Mouse (Mus musculus) embryonic stem cell, embryonic (primary cell): ENCODE measurements around the gene Dus1l.
"Not testable (repeated sequence)": the region's sequence is repeated elsewhere in the genome, so short reads cannot be mapped to it uniquely, and the experiment has no call there.

Experiments used
- CTCF ChIA-PET, 4 experiments: fragments of 300-600 bp in 2 of 4; fragments of 350-600 bp in 2 of 4; sonication (Branson Sonifier 250); formaldehyde crosslinking; loops; one replicate each; lab custom pipeline; 2022; ENCODE audit warnings: inconsistent platforms in 2 of 4; lab: Charles Lee
- POLR2A ChIA-PET, 4 experiments: fragments of 300-600 bp in 2 of 4; fragments of 350-600 bp in 2 of 4; sonication (Branson Sonifier 250); formaldehyde crosslinking; loops; one replicate each; lab custom pipeline; 2022; ENCODE audit warnings: antibody characterized with exemption in 4 of 4, inconsistent platforms in 1 of 4; lab: Charles Lee

The Dus1l gene

DNA sequence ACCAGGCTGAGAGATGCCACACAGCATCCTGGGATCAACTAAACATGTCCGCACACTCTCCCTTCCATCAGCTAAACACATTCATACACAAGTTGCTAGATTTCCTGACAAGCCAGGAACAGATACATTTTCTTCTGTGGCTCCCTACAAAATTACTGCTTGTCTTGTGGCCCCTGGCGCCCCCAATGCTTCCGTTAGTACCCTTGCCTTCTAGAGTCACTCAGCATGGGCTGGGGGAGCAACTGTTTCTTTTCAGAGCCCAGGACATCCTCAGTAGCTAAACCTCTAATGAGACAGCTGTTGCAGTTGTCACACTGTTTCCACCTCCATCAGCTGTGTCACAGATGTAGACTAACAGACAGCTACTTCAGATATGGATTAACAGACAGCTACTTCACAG, 23.5 kb downstream of the Dus1l start:
- POLR2A ChIA-PET, result interaction anchor here in 2 of 4 experiments (0.7 to 1.2 kb wide), 4 partner anchors 11 to 129 kb away, joined by 3 read pairs; partner anchors contain the start of genes Cenpx (in 1 of the 2), Lrrc45 (in 1 of the 2) and Pycr1 (in 1 of the 2)
- CTCF ChIA-PET, result interaction anchor here (1.3 to 1.9 kb wide), 8 partner anchors 23 to 53 kb away, joined by 3 to 14 read pairs (median 5); partner anchors contain the start of gene Rac3 (in 2 of the 4)

DNA sequence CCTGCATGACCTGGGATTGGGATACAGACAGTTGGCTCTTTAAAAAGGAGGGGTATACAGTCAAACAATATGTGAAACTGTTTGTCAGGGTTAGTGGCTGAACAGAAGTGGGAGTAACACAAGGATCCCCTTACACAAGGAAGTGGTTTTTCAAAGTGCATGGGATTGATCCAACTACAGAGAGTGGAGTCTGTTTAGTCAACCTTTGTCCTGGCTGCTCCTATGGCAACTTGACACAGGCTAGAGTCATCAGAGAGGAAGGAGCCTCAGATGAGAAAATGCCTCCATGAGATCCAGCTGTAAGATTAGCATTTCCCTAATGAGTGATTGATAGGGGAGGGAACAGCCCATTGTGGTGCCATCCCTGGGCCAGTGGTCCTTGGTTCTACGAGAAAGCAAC, 28.0 kb downstream of the Dus1l start:
- POLR2A ChIA-PET, result interaction anchor here in 1 of 4 experiments (1.8 kb wide), 1 partner anchor 48 kb away, joined by 4 read pairs; no protein-coding TSS in a partner anchor
- CTCF ChIA-PET, result interaction anchor here in 2 of 4 experiments (0.8 to 1.3 kb wide), 3 partner anchors 8 to 18 kb away, joined by 3 to 4 read pairs (median 3); no protein-coding TSS in a partner anchor

DNA sequence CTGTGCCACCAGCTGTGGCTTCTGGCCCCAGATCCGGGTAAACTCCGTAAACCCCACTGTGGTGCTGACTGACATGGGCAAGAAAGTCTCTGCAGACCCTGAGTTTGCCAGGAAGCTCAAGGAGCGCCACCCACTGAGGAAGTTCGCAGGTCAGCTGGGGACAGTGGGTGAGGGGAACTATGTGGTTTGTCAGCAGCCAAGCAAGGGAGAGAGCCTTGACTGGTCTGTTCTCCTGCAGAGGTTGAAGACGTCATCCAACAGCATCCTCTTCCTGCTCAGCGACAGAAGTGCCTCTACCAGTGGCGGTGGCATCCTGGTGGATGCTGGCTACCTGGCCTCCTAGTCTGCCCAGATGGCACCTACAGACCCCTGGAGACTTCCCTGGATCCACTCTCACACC, 29.2 kb downstream of the Dus1l start:
- ChIA-PET CTCF (interaction anchor here in 3 of 4 experiments (0.8 to 1.4 kb wide), 6 partner anchors 9 to 46 kb away, joined by 3 to 5 read pairs (median 4); no protein-coding TSS in a partner anchor), POLR2A (interaction anchor here in 1 of 4 experiments (1.8 kb wide), 1 partner anchor 46 kb away, joined by 4 read pairs; no protein-coding TSS in a partner anchor)

DNA sequence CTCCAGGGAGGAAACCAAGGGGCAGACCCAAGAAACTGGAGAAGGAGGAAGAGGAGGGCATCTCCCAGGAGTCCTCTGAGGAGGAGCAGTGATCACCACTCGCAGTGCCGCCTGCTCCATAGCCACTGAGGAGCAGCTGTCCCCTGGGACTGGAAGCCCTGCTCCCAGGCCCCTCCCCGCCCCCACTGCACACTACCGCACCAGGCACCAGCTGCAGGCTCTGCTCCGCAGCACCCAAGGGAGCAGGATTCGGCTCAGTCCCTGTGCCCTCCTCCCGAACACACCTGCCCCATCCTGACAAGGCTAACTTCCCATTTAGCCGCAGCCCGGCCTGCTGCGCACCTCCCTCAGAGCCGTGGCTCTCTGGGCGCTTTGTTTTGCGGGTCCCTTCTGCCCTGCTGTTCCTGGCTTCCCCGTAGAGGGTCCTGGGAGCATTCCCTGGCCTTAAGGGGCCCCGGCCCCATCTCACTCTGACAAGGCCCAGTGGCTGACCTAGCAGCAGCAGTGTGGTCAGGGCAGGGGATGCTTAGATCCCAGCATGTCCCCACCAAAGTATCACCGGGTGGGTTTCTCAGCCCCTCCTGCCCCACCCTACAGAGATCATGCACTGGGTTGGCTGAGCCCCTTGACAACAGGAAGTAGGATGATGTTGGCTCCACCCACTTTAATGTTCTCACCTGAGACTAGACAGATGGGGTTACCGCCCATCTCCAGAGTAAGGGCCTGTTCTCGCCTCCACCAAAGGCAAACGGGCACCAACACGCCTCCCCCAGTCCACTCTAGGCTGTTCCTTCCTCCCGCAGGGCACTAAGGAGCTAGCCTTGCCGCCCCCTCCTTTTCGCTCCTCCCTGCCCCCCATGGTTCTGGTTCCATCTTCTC, 32.8 kb downstream of the Dus1l start:
- POLR2A ChIA-PET, result not testable (repeated sequence)
- CTCF ChIA-PET, result interaction anchor here in 2 of 4 experiments (0.6 to 1.1 kb wide), 2 partner anchors 13 kb away, joined by 3 read pairs; no protein-coding TSS in a partner anchor

DNA sequence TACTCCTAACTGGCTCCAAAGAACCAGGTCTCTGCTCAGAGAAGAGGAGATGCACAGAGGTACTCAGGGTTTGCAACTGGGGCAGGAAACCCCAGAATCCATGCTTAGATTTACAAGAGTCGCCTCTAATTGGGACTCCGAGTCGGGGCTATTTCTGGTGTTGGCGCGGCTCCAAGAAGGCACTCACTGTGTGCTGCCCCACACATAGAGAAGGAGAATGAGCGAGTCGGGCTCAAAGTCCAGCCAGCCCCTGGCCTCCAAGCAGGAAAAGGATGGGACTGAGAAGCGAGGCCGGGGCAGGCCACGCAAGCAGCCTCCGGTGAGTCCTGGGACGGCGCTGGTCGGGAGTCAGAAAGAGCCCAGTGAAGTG, 33.5 kb downstream of the Dus1l start, which contains the start of gene Hmga1b:
Gene Hmga1b (plus strand): TSS at position 123 of the 370 bp plus-strand sequence.
- POLR2A ChIA-PET, result interaction anchor here in 2 of 4 experiments (1.0 to 2.6 kb wide), 3 partner anchors 18 to 41 kb away, joined by 3 to 14 read pairs (median 5); partner anchors contain the start of genes Dus1l (in 1 of the 2) and Rac3 (in 1 of the 2)

DNA sequence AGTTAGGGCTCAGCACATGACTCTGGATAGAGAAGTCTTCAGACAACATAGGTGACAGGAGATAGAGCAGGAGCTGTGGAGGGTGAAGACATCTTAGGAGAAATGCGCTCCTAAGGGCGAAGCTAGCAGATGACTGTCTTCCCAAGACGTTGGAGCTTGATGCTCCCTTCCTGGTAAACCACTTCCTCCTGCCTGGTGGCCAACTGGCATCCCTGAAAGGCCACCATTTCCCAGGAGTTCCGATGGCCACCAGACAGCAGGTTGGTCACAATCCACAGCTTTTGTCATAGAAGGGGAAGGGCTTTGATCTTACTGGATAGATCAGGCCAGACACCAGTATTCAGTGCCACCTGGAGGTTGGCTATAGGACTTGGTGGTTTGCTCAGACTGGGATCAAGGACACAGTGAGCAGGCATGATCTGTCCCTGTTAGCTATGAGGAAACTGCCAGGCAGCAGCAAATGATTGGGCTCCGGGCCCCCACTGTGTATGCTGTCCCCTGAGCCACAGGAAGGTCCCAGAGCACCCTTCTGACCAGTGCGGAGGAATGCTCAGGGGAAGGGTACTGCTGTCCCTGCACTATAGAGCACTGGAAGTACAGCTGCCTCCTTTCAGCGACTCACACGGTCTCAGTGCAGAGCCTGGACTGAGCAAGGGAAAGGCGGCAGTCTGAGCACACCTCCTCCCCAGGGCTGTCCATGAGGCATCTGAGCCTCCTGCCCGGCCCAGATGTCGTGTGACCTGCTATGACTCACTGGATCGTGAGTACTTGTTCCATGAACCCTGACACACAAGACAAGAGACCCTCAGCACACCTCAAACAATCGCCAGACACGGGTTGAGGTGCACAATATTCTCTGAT, 34.2 kb downstream of the Dus1l start:
- ChIA-PET CTCF (interaction anchor here in 2 of 4 experiments (0.9 to 1.3 kb wide), 6 partner anchors 9 to 42 kb away, joined by 3 to 6 read pairs (median 4); no protein-coding TSS in a partner anchor), POLR2A (interaction anchor here in 2 of 4 experiments (1.0 to 2.6 kb wide), 5 partner anchors 11 to 91 kb away, joined by 3 to 14 read pairs (median 4); partner anchors contain the start of genes Dus1l (in 1 of the 2) and Rac3 (in 1 of the 2))

More for the DNA sequence above, 33.5 kb downstream of the Dus1l start, which contains the start of gene Hmga1b:
- CTCF ChIA-PET, result interaction anchor here in 3 of 4 experiments (0.6 to 1.2 kb wide), 3 partner anchors 13 to 14 kb away, joined by 3 to 5 read pairs (median 3); no protein-coding TSS in a partner anchor

DNA sequence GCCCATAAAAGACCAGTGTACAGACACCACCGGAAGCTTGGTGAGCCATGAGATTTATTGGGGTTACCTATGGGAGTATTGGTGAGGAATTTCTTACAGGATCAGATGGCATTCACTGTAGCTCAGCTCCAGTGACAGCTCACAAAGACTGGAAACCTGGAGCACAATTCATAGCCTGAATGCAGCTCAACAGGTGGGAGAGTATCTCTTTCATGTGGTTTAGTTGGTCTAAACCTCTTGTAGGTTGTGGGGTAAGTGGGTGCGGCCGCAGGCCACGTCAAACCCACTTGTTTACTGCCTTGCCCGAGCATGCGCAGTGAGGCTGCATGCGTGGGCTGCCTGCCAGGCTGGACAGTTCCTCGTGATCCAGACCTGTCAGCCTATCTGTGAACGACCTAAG, 36.0 kb downstream of the Dus1l start:
- POLR2A ChIA-PET, result interaction anchor here in 3 of 4 experiments (0.6 to 2.6 kb wide), 17 partner anchors 10 to 609 kb away, joined by 3 to 14 read pairs (median 3); partner anchors contain the start of genes Rac3 (in 2 of the 3), Fasn (in 1 of the 3), P4hb (in 1 of the 3) and Slc38a10 (in 1 of the 3)
- CTCF ChIA-PET, result interaction anchor here (0.6 to 2.6 kb wide), 8 partner anchors 11 to 49 kb away, joined by 3 to 14 read pairs (median 6); partner anchors contain the start of genes Cenpx (in 1 of the 4) and Lrrc45 (in 1 of the 4)

DNA sequence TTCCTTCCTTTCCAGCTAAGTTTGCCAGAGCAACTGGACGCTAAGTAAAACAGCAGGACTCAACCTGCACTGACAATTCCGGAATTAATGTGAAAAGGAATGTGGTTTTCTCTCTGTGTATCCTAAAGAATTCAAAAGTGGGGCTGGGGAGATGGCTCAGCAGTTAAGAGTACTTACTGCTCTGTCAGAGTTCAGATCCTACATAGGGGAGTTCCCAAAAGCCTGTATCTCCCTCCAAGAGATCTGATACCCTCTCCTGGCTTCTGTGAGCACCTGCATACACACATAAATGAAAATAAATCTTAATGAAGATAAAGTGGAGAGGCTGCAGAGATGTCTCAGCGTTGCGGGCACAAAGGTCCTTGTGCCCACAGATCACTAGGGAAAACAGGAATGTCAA, 44.6 kb downstream of the Dus1l start:
- ChIA-PET CTCF (interaction anchor here in 3 of 4 experiments (1.6 to 2.9 kb wide), 5 partner anchors 24 to 31 kb away, joined by 3 to 37 read pairs (median 29); partner anchors contain the start of gene Rac3 (in 2 of the 3)), POLR2A (interaction anchor here in 3 of 4 experiments (0.6 to 1.7 kb wide), 5 partner anchors 8 to 328 kb away, joined by 3 to 11 read pairs (median 5); partner anchors contain the start of genes Pycr1 (in 1 of the 3) and Rac3 (in 1 of the 3))

DNA sequence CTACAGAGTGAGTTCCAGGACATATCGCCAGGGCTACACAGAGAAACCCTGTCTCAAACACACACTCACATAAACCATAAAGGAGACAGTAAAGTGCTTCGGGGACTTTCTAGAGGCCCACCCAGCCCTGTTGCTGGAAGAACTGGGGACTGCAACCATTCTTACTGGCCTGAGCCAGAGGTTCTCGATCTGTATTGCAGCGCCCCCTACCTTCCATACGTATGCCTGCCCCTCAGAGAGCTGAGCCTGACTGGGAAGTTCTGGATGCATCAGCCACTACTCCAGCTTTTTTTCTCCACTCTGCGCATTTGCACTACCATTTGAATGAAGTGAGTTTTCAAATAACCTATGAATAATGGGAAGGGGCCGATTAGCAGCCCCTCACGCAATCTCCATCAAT, 46.8 kb downstream of the Dus1l start:
- ChIA-PET POLR2A (interaction anchor here in 3 of 4 experiments (0.6 to 2.0 kb wide), 12 partner anchors 10 to 106 kb away, joined by 3 to 10 read pairs (median 3); partner anchors contain the start of genes Pycr1 (in 1 of the 3) and Rac3 (in 1 of the 3)), CTCF (interaction anchor here (0.5 to 2.9 kb wide), 43 partner anchors 10 to 358 kb away, joined by 3 to 37 read pairs (median 4); partner anchors contain the start of genes Rac3 (in 4 of the 4), Cbr2 (in 1 of the 4), Cenpx (in 1 of the 4) and Dcxr (in 1 of the 4))

DNA sequence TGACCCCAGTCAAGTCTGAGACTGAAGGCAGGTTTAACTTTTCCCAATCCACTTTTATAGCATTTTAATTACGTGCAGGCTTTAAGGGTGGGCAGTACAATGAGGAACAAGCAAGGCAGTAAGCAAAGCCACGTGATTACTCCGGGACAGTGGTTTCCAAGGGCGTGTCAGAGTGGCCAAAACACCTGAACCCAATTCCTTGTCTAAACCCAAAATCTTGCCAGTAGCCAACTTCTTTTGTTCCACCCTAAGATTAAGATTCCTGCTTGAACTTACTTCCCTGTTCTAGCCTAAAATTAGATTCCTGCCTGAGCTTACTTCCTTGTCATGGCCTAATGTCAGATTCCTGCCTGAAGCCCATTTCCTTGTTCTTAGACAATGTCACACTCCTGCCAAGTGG, 48.2 kb downstream of the Dus1l start:
- ChIA-PET CTCF (interaction anchor here in 2 of 4 experiments (0.8 to 2.8 kb wide), 5 partner anchors 19 to 365 kb away, joined by 3 to 30 read pairs (median 3); partner anchors contain the start of gene Rac3 (in 2 of the 2)), POLR2A (interaction anchor here in 2 of 4 experiments (0.6 to 1.1 kb wide), 3 partner anchors 12 to 114 kb away, joined by 3 to 4 read pairs (median 4); partner anchors contain the start of genes Mafg (in 1 of the 2) and Rac3 (in 1 of the 2))

DNA sequence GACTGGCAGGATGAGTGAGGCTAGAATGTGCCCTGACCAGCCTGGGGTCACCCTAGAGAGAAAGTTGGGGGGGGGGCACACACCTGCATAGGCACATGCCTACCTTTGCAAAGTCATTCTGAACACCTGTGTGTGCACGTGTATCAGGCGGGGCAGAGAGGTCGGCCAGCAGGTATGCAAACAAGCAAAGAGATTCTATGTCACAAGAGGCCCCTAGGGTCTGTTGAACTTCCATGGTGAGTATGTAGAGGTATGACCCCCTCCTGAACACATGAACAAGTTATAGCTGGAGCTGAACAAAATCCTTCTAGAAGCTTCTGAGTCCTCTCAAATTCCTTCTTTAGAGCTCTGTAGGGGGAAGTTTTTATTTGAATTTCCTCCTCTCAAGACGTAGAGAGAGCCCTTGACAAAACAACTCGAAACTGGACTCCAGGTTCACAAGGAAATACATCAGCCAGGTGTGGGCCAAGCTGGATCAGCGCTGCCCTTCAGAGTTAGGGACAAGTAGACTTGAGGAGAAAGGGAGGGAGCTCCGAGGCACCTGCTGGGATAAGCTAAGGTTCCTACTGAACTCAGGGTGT, 52.0 kb downstream of the Dus1l start:
- CTCF ChIA-PET, result interaction anchor here (0.6 to 2.9 kb wide), 7 partner anchors 12 to 32 kb away, joined by 3 to 16 read pairs (median 3); no protein-coding TSS in a partner anchor

DNA sequence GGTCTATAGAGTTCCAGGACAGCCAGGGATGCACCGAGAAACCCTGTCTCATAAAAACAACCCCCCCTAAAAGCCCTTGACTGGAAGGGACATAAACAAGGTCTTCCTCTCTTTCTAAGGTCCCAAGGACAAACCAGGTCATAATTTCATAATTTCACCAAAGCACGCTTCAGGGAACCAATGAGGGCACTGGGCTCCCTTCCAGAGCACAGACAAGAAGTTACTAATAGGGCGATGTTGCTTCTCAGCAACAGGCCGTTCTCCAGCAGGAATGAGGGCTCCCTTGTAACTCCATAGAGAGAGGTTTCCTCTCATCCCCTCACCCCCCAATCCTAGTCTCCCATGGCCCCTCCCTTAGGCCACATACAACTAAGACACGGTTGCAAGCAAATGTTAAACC, 55.2 kb downstream of the Dus1l start:
- CTCF ChIA-PET, result interaction anchor here in 1 of 4 experiments (1.4 kb wide), 1 partner anchor 35 kb away, joined by 7 read pairs; no protein-coding TSS in a partner anchor
- POLR2A ChIA-PET, result interaction anchor here in 1 of 4 experiments (1.0 kb wide), 1 partner anchor 10 kb away, joined by 5 read pairs; no protein-coding TSS in a partner anchor

More for the DNA sequence above, 52.0 kb downstream of the Dus1l start:
- POLR2A ChIA-PET, result interaction anchor here in 3 of 4 experiments (0.6 to 1.5 kb wide), 9 partner anchors 8 to 582 kb away, joined by 3 to 10 read pairs (median 3); partner anchors contain the start of genes Dcxr (in 1 of the 3), P4hb (in 1 of the 3) and Rac3 (in 1 of the 3)
